Mouse (Mus musculus) right cerebral cortex, postnatal 36 days (tissue): ENCODE measurements around the gene Gm10600.
"Not testable (repeated sequence)": the region's sequence is repeated elsewhere in the genome, so short reads cannot be mapped to it uniquely, and the experiment has no call there.

Source experiments
- DNase-seq, 2 experiments: peaks; one replicate each; pipeline ENCODE4 v3.0.0; 2022; ENCODE audit warnings: low spot score in 2 of 2, mixed read lengths in 1 of 2

The Gm10600 gene

DNA sequence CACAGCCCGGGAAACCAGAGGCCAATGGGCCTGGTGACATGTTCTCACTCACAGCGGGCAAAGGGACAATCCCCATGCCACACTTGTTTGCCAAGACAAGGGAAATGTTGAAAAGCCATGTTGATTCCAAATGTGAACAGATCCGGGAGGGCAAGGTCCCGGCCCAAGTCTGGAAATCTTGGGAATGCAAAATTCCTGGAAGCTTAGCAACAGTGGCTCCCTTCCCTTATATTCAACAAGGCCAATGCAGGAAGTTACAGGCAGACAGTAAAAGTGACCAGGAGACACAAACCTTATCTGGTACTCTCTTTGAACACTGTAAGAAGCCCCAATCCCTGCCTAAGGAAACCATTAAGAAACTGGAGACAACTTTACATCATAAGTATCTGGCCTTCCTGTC, at the start of gene Gm10600:
Gene Gm10600, plus strand, starts transcription at position 301 of the 400 bp plus-strand sequence.
- DNase-seq = not testable (repeated sequence)

DNA sequence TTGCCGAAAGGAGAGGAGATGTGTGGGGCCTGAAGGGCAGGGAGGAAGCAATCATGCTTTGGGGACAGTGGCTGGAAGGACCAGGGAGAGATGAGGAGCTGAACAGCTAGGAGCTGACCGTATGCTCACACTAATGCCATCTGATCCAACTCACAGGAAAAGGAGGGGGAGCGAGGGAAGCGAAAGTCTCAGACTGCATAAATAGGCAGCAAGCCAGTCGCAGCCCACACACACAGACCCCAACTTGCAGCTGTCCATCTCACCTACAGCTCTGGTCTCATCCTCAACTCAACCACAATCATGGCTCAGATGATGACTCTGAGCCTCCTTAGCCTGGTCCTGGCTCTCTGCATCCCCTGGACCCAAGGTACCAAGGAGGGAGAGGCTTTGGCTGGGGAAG, 15.0 kb downstream of the Gm10600 start, which contains the start of gene Ccl21b:
Gene Ccl21b, plus strand, starts transcription at position 301 of the 400 bp plus-strand sequence.
- DNase-seq = not testable (repeated sequence)
